Mouse (Mus musculus): ENCODE results near the gene Art2b. TPM values are rescaled to one million over a fixed set of nuclear protein-coding genes. Genes with fewer than 3 reads are reported as not detected.
"Not testable (repeated sequence)": the region's sequence is repeated elsewhere in the genome, so short reads cannot be mapped to it uniquely, and the experiment has no call there.

Art2b gene
- polyA plus RNA-seq, 1 experiment from 2014 or later = not detected

- no peak for DNase-seq (ENCODE audit: low spot score)
- no peak overlapping the region for H3K27ac ChIP-seq
- H3K9ac ChIP-seq (ENCODE audit: low read depth, low read length) = no peak overlapping the region
- no peaks in the 10 kb centered on the region for H3K9me3 ChIP-seq (replicated peaks; ENCODE audit: low read length)
- H3K4me2 ChIP-seq (ENCODE audit: low read length) = no peak overlapping the region
- H3K4me1 ChIP-seq (replicated peaks; ENCODE audit: insufficient read depth, low read length) = no peaks in the 10 kb centered on the region
- H3K36me3 ChIP-seq (ENCODE audit: insufficient read depth, low read length) = no peaks in the 10 kb centered on the region
- no peak overlapping the region for H3K4me3 ChIP-seq (replicated peaks; ENCODE audit: low read depth, low read length)
- H3K27me3 ChIP-seq (ENCODE audit: insufficient read depth, low read length) = no peaks in the 10 kb centered on the region
- 79% methylated on average over 6 of the region's 6 CpGs for WGBS
- no peak for TF ChIP-seq CTCF (IDR thresholded peaks at IDR 0.05; ENCODE audit: low read depth)
- no peak for ATAC-seq (replicated peaks; ENCODE audit: low FRiP score, low read depth)
Measured at GRCm38 (mm10) chr7:101607845-101608244, 22.4 kb upstream of the Art2b start.

- H3K9ac ChIP-seq (ENCODE audit: low read depth, low read length) = no peak overlapping the region
- no peak for TF ChIP-seq CTCF (IDR thresholded peaks at IDR 0.05; ENCODE audit: low read depth)
- no peaks in the 10 kb centered on the region for H3K4me1 ChIP-seq (replicated peaks; ENCODE audit: insufficient read depth, low read length)
- H3K9me3 ChIP-seq (replicated peaks; ENCODE audit: low read length) = no peaks in the 10 kb centered on the region
- no peaks in the 10 kb centered on the region for H3K27me3 ChIP-seq (ENCODE audit: insufficient read depth, low read length)
- no peak overlapping the region for H3K27ac ChIP-seq
- no peak for ATAC-seq (replicated peaks; ENCODE audit: low FRiP score, low read depth)
- H3K4me2 ChIP-seq (ENCODE audit: low read length) = no peak overlapping the region
- no peak for DNase-seq (ENCODE audit: low spot score)
- H3K36me3 ChIP-seq (ENCODE audit: insufficient read depth, low read length) = no peaks in the 10 kb centered on the region
- WGBS = 86% methylated on average over 1 of the region's 1 CpGs
- H3K4me3 ChIP-seq (replicated peaks; ENCODE audit: low read depth, low read length) = no peak overlapping the region
Measured at GRCm38 (mm10) chr7:101600406-101600805, 15.0 kb upstream of the Art2b start.

- H3K9me3 ChIP-seq (replicated peaks; ENCODE audit: low read length) = no peaks in the 10 kb centered on the region
- DNase-seq (ENCODE audit: low spot score) (no peak), ATAC-seq (replicated peaks; ENCODE audit: low FRiP score, low read depth) (no peak)
- no peak overlapping the region for H3K4me2 ChIP-seq (ENCODE audit: low read length)
- WGBS = 50% methylated on average over 2 of the region's 2 CpGs
- no peak overlapping the region for H3K9ac ChIP-seq (ENCODE audit: low read depth, low read length)
- H3K4me1 ChIP-seq (replicated peaks; ENCODE audit: insufficient read depth, low read length) = no peaks in the 10 kb centered on the region
- H3K27ac ChIP-seq = no peak overlapping the region
- H3K27me3 ChIP-seq (ENCODE audit: insufficient read depth, low read length) = no peaks in the 10 kb centered on the region
- no peak for TF ChIP-seq CTCF (IDR thresholded peaks at IDR 0.05; ENCODE audit: low read depth)
- no peaks in the 10 kb centered on the region for H3K36me3 ChIP-seq (ENCODE audit: insufficient read depth, low read length)
- H3K4me3 ChIP-seq (replicated peaks; ENCODE audit: low read depth, low read length) = no peak overlapping the region
Measured at GRCm38 (mm10) chr7:101598482-101598881, 13.1 kb upstream of the Art2b start.

GRCm38 (mm10) chr7:101594969-101595368 is 9.6 kb upstream of the Art2b start:
- DNase-seq (ENCODE audit: low spot score) (no peak), ATAC-seq (replicated peaks; ENCODE audit: low FRiP score, low read depth) (no peak)
- Histone ChIP-seq H3K27ac (no peak overlapping the region), H3K9me3 (replicated peaks; ENCODE audit: low read length) (no peaks in the 10 kb centered on the region), H3K4me3 (replicated peaks; ENCODE audit: low read depth, low read length) (no peak overlapping the region), H3K36me3 (ENCODE audit: insufficient read depth, low read length) (no peaks in the 10 kb centered on the region), H3K9ac (ENCODE audit: low read depth, low read length) (no peak overlapping the region), H3K27me3 (ENCODE audit: insufficient read depth, low read length) (no peaks in the 10 kb centered on the region), H3K4me1 (replicated peaks; ENCODE audit: insufficient read depth, low read length) (no peaks in the 10 kb centered on the region), H3K4me2 (ENCODE audit: low read length) (no peak overlapping the region)
- no peak for TF ChIP-seq CTCF (IDR thresholded peaks at IDR 0.05; ENCODE audit: low read depth)
- 76% methylated on average over 2 of the region's 2 CpGs for WGBS

- H3K9ac ChIP-seq (ENCODE audit: low read depth, low read length); H3K4me3 ChIP-seq (replicated peaks; ENCODE audit: low read depth, low read length); H3K9me3 ChIP-seq (replicated peaks; ENCODE audit: low read length); H3K27me3 ChIP-seq (ENCODE audit: insufficient read depth, low read length); H3K27ac ChIP-seq; ATAC-seq (replicated peaks; ENCODE audit: low FRiP score, low read depth); H3K36me3 ChIP-seq (ENCODE audit: insufficient read depth, low read length); H3K4me1 ChIP-seq (replicated peaks; ENCODE audit: insufficient read depth, low read length); H3K4me2 ChIP-seq (ENCODE audit: low read length); DNase-seq (ENCODE audit: low spot score): not testable (repeated sequence)
- WGBS = 62% methylated on average over 6 of the region's 6 CpGs
Measured at GRCm38 (mm10) chr7:101584271-101584670, 1.1 kb downstream of the Art2b start.

- Histone ChIP-seq H3K4me3 (replicated peaks; ENCODE audit: low read depth, low read length) (no peak overlapping the region), H3K27ac (no peak overlapping the region), H3K27me3 (ENCODE audit: insufficient read depth, low read length) (no peaks in the 10 kb centered on the region), H3K4me1 (replicated peaks; ENCODE audit: insufficient read depth, low read length) (no peaks in the 10 kb centered on the region), H3K9me3 (replicated peaks; ENCODE audit: low read length) (no peaks in the 10 kb centered on the region), H3K36me3 (ENCODE audit: insufficient read depth, low read length) (no peaks in the 10 kb centered on the region), H3K9ac (ENCODE audit: low read depth, low read length) (no peak overlapping the region), H3K4me2 (ENCODE audit: low read length) (no peak overlapping the region)
- 82% methylated on average over 7 of the region's 7 CpGs for WGBS
- DNase-seq (ENCODE audit: low spot score) (no peak), ATAC-seq (replicated peaks; ENCODE audit: low FRiP score, low read depth) (no peak)
- TF ChIP-seq CTCF (IDR thresholded peaks at IDR 0.05; ENCODE audit: low read depth) = no peak
Measured at GRCm38 (mm10) chr7:101582012-101582411, 3.4 kb downstream of the Art2b start.

- not testable (repeated sequence) for H3K4me2 ChIP-seq (ENCODE audit: low read length); H3K27me3 ChIP-seq (ENCODE audit: insufficient read depth, low read length); H3K9ac ChIP-seq (ENCODE audit: low read depth, low read length); H3K9me3 ChIP-seq (replicated peaks; ENCODE audit: low read length); H3K36me3 ChIP-seq (ENCODE audit: insufficient read depth, low read length); ATAC-seq (replicated peaks; ENCODE audit: low FRiP score, low read depth); H3K4me1 ChIP-seq (replicated peaks; ENCODE audit: insufficient read depth, low read length); H3K4me3 ChIP-seq (replicated peaks; ENCODE audit: low read depth, low read length); DNase-seq (ENCODE audit: low spot score); H3K27ac ChIP-seq
- 91% methylated on average over 3 of the region's 3 CpGs for WGBS
Measured at GRCm38 (mm10) chr7:101580863-101581262, 4.5 kb downstream of the Art2b start.

All from kidney, postnatal 0 days (tissue).